Mouse (Mus musculus) thymus, adult 2 months (tissue): ENCODE measurements at regions not wholly inside any gene's neighbourhood (a gene's known extent, or its start where the extent isn't known, plus 50 kb on each side); places are given as distances from the start of the nearest gene placed in this dataset.

Experiments used
- DNase-seq: peaks from one replicate; pipeline ENCODE4 v3.0.0; 2021
- H3K27ac ChIP-seq: fragments of 200-500 bp; 2 replicates; pipeline ENCODE4 v1.5.1; 2012; ENCODE audit warnings: low read length, control low read depth; ENCODE audit not compliant: control insufficient read depth, insufficient read depth
- H3K27me3 ChIP-seq: fragments of 200-500 bp; 2 replicates; pipeline ENCODE4 v1.6.1; 2012; ENCODE audit warnings: mild to moderate bottlenecking, low read length, moderate library complexity, mixed read lengths; ENCODE audit not compliant: control insufficient read depth, insufficient read depth
- H3K36me3 ChIP-seq: fragments of 200-500 bp; 2 replicates; pipeline ENCODE4 v1.6.1; 2012; ENCODE audit warnings: mild to moderate bottlenecking, low read length, moderate library complexity; ENCODE audit not compliant: control insufficient read depth, insufficient read depth
- H3K4me1 ChIP-seq: fragments of 200-500 bp; replicated peaks from 2 replicates; pipeline ENCODE4 v1.6.1; 2012; ENCODE audit warnings: low read length; ENCODE audit not compliant: control insufficient read depth, insufficient read depth
- H3K4me3 ChIP-seq: fragments of 200-500 bp; 2 replicates; pipeline ENCODE4 v1.5.1; 2012; ENCODE audit warnings: mild to moderate bottlenecking, low read length, control low read depth, moderate library complexity; ENCODE audit not compliant: control insufficient read depth, insufficient read depth
- CTCF ChIP-seq: fragments of 200-500 bp; IDR thresholded peaks from 2 replicates; pipeline ENCODE4 v1.5.1; 2012; ENCODE audit warnings: mild to moderate bottlenecking, control low read depth, low read length, moderate library complexity, borderline replicate concordance; ENCODE audit not compliant: control insufficient read depth, poor library complexity, insufficient read depth; ENCODE audit errors: extremely low read depth
- POLR2A ChIP-seq: fragments of 200-500 bp; IDR thresholded peaks from 2 replicates; pipeline ENCODE4 v1.6.1; 2012; ENCODE audit warnings: mild to moderate bottlenecking, low read length, control low read depth, moderate library complexity; ENCODE audit not compliant: control insufficient read depth, poor library complexity, insufficient read depth; ENCODE audit errors: extremely low read depth
- WGBS: fragments of 180-500 bp; shearing (Covaris S2); methylation state at CpG from one replicate; pipeline ENCODE4 v1.1.7; 2018; 5-methylcytosine and 5-hydroxymethylcytosine counted together

GRCm38 (mm10) chr3:100366884-100367840, 122.0 kb downstream of the Tent5c start:
- 20% methylated on average over 7 of the region's 7 CpGs for WGBS
- no peak overlapping the region for H3K4me3 ChIP-seq
- H3K4me1 ChIP-seq, result peaks cover 7% of the 10 kb centered on the region
- no peaks in the 10 kb centered on the region for H3K27me3 ChIP-seq
- H3K36me3 ChIP-seq, result no peaks in the 10 kb centered on the region
- TF ChIP-seq CTCF, result no peak
- no peak overlapping the region for H3K27ac ChIP-seq
- no peak for DNase-seq

GRCm38 (mm10) chr3:100366447-100366846, 122.7 kb downstream of the Tent5c start:
- peaks cover 7% of the 10 kb centered on the region for H3K4me1 ChIP-seq
- no peak for DNase-seq
- H3K4me3 ChIP-seq, result no peak overlapping the region
- H3K27ac ChIP-seq, result no peak overlapping the region
- H3K36me3 ChIP-seq, result no peaks in the 10 kb centered on the region
- TF ChIP-seq POLR2A, result no peak
- TF ChIP-seq CTCF, result no peak
- H3K27me3 ChIP-seq, result no peaks in the 10 kb centered on the region
- WGBS, result 98% methylated on average over 3 of the region's 3 CpGs

GRCm38 (mm10) chr3:100365354-100365945, 123.7 kb downstream of the Tent5c start:
- Histone ChIP-seq H3K4me1 (peaks cover 7% of the 10 kb centered on the region), H3K36me3 (no peaks in the 10 kb centered on the region), H3K27me3 (no peaks in the 10 kb centered on the region), H3K4me3 (no peak overlapping the region), H3K27ac (no peak overlapping the region; the same call in 1 of the 2 replicates)
- 56% methylated on average over 3 of the region's 3 CpGs for WGBS
- TF ChIP-seq CTCF (no peak), POLR2A (no peak)
- DNase-seq, result no peak

DNA sequence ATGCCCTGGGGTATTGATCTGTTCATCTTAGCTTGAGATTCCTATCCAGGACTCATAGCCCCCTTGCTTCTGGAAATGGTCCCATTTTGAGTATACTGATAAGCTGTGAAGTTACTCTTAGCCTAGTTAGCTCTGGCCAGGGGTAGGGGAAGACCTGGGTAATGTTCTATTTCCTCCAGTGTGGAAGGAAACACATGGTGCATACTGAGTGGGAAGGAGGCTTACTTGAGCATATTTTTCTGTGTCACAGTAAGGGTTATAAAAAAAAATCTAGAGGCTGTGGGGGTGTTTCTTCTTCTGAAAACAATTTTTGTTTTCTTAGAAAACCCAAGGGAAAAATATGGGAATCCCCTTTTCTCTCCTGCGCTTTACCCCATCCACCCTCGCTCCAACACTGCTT, 124.4 kb downstream of the Tent5c start:
- 86% methylated on average over 2 of the region's 2 CpGs for WGBS
- Histone ChIP-seq H3K27me3 (no peaks in the 10 kb centered on the region), H3K4me1 (peaks cover 7% of the 10 kb centered on the region), H3K4me3 (no peak overlapping the region), H3K27ac (no peak overlapping the region), H3K36me3 (no peaks in the 10 kb centered on the region)
- TF ChIP-seq POLR2A (no peak), CTCF (no peak)
- DNase-seq, result no peak

DNA sequence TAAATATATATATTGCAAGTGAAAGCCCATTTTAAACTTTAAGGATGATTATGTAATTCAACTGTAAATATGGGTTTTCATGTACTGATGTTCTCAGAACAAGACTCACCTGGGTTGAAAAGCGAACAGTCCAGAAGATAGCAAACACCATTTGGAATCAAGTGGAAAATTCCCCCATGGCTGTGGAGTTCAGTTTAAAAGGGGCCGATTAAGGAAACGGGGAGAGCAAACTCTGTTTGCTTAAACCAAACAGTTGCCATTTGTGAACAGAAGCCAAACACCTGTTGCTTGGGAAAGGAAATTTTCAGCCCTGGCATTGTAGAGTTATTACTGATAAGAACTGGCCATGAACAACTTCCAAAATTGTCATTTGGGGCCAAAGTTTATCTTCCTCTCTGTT, 126.1 kb downstream of the Tent5c start:
- no peak for TF ChIP-seq POLR2A
- TF ChIP-seq CTCF, result no peak
- no peaks in the 10 kb centered on the region for H3K27me3 ChIP-seq
- H3K36me3 ChIP-seq, result no peaks in the 10 kb centered on the region
- 92% methylated on average over 3 of the region's 3 CpGs for WGBS
- DNase-seq, result no peak
- no peak overlapping the region for H3K27ac ChIP-seq
- H3K4me3 ChIP-seq, result no peak overlapping the region
- H3K4me1 ChIP-seq, result peaks cover 9% of the 10 kb centered on the region

DNA sequence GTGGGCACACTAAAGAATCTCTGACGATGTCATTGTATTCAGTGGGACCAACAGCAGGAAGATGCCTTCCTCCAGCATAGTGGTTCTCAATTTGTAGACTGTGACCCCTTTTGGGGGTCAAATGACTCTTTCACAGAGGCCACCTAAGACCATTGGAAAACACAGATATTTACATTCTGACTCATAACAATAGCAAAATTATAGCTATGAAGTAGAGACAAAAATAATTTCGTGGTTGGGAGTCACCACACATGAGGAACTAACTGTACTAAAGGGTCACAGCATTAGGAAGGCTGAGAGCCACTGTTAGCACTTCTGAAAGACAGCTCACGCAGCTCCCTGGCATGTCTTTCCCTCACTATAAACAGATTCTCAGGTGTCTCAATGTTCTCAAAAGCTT, 129.1 kb downstream of the Tent5c start:
- no peak overlapping the region for H3K27ac ChIP-seq
- 58% methylated on average over 3 of the region's 3 CpGs for WGBS
- no peak for DNase-seq
- H3K4me3 ChIP-seq, result no peak overlapping the region
- TF ChIP-seq CTCF, result no peak
- TF ChIP-seq POLR2A, result no peak
- no peaks in the 10 kb centered on the region for H3K36me3 ChIP-seq
- peaks cover 2% of the 10 kb centered on the region for H3K4me1 ChIP-seq
- H3K27me3 ChIP-seq, result no peaks in the 10 kb centered on the region
